Mouse (Mus musculus) spleen, adult 2 months (tissue): ENCODE measurements around the gene Susd5.

Experiments used
- CTCF ChIP-seq: fragments of 200-500 bp; IDR thresholded peaks from 2 replicates; pipeline ENCODE4 v1.5.1; 2011; ENCODE audit warnings: mild to moderate bottlenecking, inconsistent platforms; ENCODE audit not compliant: insufficient read depth, insufficient read length, insufficient replicate concordance; ENCODE audit errors: extremely low read depth
- POLR2A ChIP-seq: fragments of 200-500 bp; IDR thresholded peaks from 2 replicates; pipeline ENCODE4 v1.6.1; 2011; ENCODE audit warnings: low read depth, low read length, inconsistent platforms

DNA sequence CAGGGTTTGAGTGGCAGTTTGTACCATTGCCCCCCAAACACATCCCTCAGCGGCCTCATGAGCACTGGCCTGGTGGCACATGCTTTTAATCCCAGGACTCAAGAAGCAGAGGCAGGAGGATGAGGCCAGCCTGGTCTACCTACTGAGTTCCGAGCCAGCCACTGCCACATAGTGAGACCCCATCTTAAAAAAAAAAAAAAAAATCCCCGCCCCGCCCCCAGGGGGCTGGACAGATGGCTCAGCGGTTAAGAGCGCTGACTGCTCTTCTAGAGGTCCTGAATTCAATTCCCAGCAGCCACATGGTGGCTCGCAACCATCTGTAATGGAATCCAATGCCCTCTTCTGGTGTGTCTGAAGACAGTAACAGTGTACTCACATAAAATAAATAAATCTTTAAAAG, 6.8 kb upstream of the Susd5 start:
- no peak for TF ChIP-seq CTCF
- no peak for TF ChIP-seq POLR2A
